Mouse (Mus musculus) forebrain, postnatal 0 days (tissue): ENCODE measurements around the gene Efna4. TPM values are rescaled to one million over a fixed set of nuclear protein-coding genes. Genes with fewer than 3 reads are reported as not detected.
A peak's percentile ranks its signal among the peaks of the same experiment; 100 is the strongest.

Experiments
- ATAC-seq: fragments of 200-750 bp; cut with Nextera tagmentation; 2 replicates; pipeline ENCODE4 v1.8.0; 2017; ENCODE audit warnings: mild to moderate bottlenecking, moderate library complexity
- DNase-seq: peaks from one replicate; pipeline ENCODE4 v3.0.0-alpha.2; 2015
- H3K27ac ChIP-seq: fragments of 300-500 bp; sonication (generic); 2 replicates; pipeline ENCODE4 v1.5.1; 2014; ENCODE audit warnings: low read depth, mild to moderate bottlenecking, antibody characterized with exemption, low read length, moderate library complexity, mixed read lengths
- H3K27me3 ChIP-seq: fragments of 300-500 bp; sonication (generic); 2 replicates; pipeline ENCODE4 v1.6.1; 2014; ENCODE audit warnings: mild to moderate bottlenecking, low read length, mixed read lengths; ENCODE audit not compliant: insufficient read depth
- H3K36me3 ChIP-seq: fragments of 300-500 bp; sonication (generic); 2 replicates; pipeline ENCODE4 v1.6.1; 2014; ENCODE audit warnings: mild to moderate bottlenecking, moderate library complexity; ENCODE audit not compliant: insufficient read depth
- H3K4me1 ChIP-seq: fragments of 300-500 bp; sonication (generic); 2 replicates; pipeline ENCODE4 v1.6.1; 2014; ENCODE audit warnings: antibody characterized with exemption; ENCODE audit not compliant: insufficient read depth
- H3K4me2 ChIP-seq: fragments of 300-500 bp; sonication (generic); 2 replicates; pipeline ENCODE4 v1.6.1; 2014; ENCODE audit warnings: low read depth, mild to moderate bottlenecking, moderate library complexity
- H3K4me3 ChIP-seq: fragments of 300-500 bp; sonication (generic); 2 replicates; pipeline ENCODE4 v1.5.1; 2014; ENCODE audit warnings: low read depth, low read length, mixed read lengths
- H3K9ac ChIP-seq: fragments of 300-500 bp; sonication (generic); 2 replicates; pipeline ENCODE4 v1.6.1; 2014; ENCODE audit warnings: mild to moderate bottlenecking
- H3K9me3 ChIP-seq: fragments of 300-500 bp; sonication (generic); 2 replicates; pipeline ENCODE4 v1.6.1; 2016; ENCODE audit warnings: low read length
- CTCF ChIP-seq: sonication (generic); IDR thresholded peaks from 2 replicates; pipeline ENCODE4 v1.5.1; 2016; ENCODE audit warnings: antibody characterized with exemption, control low read depth, low read depth
- WGBS: fragments of 180-500 bp; shearing (Covaris S2); extraction: QIAGEN DNeasy Blood & Tissue Kit; methylation state at CpG from one replicate; pipeline ENCODE4 v1.1.7; 2014; 5-methylcytosine and 5-hydroxymethylcytosine counted together
- polyA plus RNA-seq: library from polyadenylated mRNA; unstranded; fragments of >200 nt; fragmentation: Nextera tagmentation; extraction: Ambion mirVana; gene quantifications from 2 replicates; pipeline ENCODE4 v1.2.1, GENCODE M21; 2015
- total RNA-seq: library from RNA; depleted of rRNA; stranded (reverse); fragments of >200 nt; gene quantifications from 2 replicates; pipeline ENCODE4 v1.2.3, GENCODE M21; 2014

The Efna4 gene
- total and polyA plus RNA-seq, 2 experiments from 2014 or later: 7.8 to 8.4 TPM

DNA sequence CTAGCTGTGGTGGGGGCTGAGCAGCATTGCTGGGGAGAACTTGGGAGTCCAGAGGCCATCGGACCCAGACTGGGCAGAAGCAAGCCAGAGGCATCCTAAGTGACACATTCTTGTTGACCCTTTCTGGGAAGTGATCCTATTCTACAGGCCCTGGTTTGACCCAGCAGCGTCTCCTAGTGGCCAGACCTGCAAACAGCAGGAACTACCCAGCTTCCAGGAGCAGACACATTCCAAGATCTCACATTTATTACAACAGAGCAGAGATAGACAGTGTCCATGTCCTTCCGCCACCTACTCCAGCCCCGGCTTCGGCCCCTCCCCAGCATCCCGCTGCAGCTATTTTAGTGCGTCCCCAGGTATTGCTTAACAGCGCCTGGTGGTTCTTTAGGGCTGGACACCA is 1.6 kb upstream of the Efna4 start:
- Histone ChIP-seq H3K36me3 (peaks cover 9% of the 10 kb centered on the region; the same call in 1 of the 2 replicates), H3K9ac (no peak overlapping the region), H3K27ac (no peak overlapping the region), H3K9me3 (no peaks in the 10 kb centered on the region), H3K4me1 (0 out of 2 replicates have a peak, but pooled peaks cover 10% of the 10 kb centered on the region), H3K27me3 (no peaks in the 10 kb centered on the region), H3K4me3 (no peak overlapping the region), H3K4me2 (no peak overlapping the region)
- peak; percentile 77 for DNase-seq
- WGBS: 38% methylated on average over 8 of the region's 8 CpGs
- TF ChIP-seq CTCF: peak; percentile 86
- no peak for ATAC-seq

DNA sequence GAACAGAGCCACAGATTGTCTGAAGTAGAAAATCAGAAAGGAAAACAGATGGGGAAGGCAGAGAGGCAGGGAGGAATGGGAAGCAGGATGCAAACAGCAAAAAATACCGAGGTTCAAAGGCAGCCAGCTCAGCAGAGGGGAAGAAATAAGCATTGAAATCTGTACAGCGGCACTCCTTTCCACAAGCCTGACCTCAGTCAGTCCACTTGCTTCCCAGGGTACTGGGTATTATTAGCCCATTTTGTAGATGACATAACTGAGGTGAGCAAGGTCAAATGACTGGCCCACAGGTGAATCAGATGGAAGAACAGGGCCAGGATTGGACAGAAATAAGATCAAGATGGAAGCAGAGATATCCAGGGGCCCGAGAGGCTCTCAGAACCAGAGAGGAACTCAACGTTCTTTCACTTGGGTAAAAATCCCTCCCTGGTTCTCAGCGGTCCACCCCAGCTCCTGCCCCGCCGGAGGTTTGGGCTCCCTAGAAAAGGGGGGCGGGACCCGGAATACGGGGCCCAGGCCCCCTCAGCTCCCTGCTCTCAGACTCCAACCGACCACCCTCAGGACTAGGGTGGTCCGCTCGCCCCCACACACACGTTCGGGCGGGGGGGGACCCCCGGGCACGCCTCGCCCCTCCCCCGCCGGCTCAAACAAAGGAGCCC is 637 bp downstream of the Efna4 start:
- Histone ChIP-seq H3K9ac (peak overlapping the region; percentile 79), H3K4me3 (peak overlapping the region; percentile 81), H3K36me3 (peaks cover 14% of the 10 kb centered on the region), H3K9me3 (no peaks in the 10 kb centered on the region), H3K27me3 (no peaks in the 10 kb centered on the region), H3K4me2 (peak overlapping the region; percentile 80), H3K27ac (peak overlapping the region; percentile 82), H3K4me1 (peaks cover 19% of the 10 kb centered on the region)
- ATAC-seq: no peak
- WGBS: 2% methylated on average over 20 of the region's 21 CpGs
- no peak for TF ChIP-seq CTCF
- peak; percentile 41 for DNase-seq

DNA sequence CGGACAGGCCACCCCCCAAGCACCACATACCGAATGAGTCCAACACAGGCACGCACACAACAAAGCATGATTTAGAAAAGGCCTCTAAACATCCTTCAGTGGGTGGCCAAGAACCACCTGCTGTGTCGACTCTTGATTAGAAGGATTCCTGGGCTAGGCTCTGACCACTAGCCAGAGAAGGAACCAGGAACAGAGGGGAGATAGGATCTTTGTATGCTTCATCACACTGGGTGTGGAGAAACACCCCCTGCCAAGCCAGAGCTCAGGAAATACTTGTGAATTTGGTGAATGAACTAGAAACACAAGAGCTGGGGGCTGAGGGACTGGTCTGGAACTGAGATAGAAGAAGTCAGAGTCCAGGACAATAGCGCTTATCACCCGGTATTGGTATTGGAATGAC is 1.3 kb downstream of the Efna4 start:
- Histone ChIP-seq H3K36me3 (peaks cover 14% of the 10 kb centered on the region), H3K4me1 (peaks cover 20% of the 10 kb centered on the region), H3K27me3 (no peaks in the 10 kb centered on the region), H3K4me3 (peak overlapping the region; percentile 81), H3K4me2 (peak overlapping the region; percentile 80), H3K9ac (peak overlapping the region; percentile 79), H3K27ac (peak overlapping the region; percentile 82), H3K9me3 (no peaks in the 10 kb centered on the region)
- DNase-seq (peak; percentile 27), ATAC-seq (no peak)
- 7% methylated on average over 6 of the region's 6 CpGs for WGBS
- no peak for TF ChIP-seq CTCF

- WGBS: 60% methylated on average over 11 of the region's 11 CpGs
- DNase-seq (no peak), ATAC-seq (no peak)
- no peak overlapping the region for H3K9ac ChIP-seq
- TF ChIP-seq CTCF: no peak
- no peak overlapping the region for H3K4me2 ChIP-seq
- no peaks in the 10 kb centered on the region for H3K27me3 ChIP-seq
- peaks cover 17% of the 10 kb centered on the region for H3K4me1 ChIP-seq
- no peaks in the 10 kb centered on the region for H3K9me3 ChIP-seq
- H3K4me3 ChIP-seq: no peak overlapping the region
- H3K36me3 ChIP-seq: peaks cover 9% of the 10 kb centered on the region
- no peak overlapping the region for H3K27ac ChIP-seq
Observed at GRCm38 (mm10) chr3:89333053-89333452, 4.8 kb downstream of the Efna4 start.

DNA sequence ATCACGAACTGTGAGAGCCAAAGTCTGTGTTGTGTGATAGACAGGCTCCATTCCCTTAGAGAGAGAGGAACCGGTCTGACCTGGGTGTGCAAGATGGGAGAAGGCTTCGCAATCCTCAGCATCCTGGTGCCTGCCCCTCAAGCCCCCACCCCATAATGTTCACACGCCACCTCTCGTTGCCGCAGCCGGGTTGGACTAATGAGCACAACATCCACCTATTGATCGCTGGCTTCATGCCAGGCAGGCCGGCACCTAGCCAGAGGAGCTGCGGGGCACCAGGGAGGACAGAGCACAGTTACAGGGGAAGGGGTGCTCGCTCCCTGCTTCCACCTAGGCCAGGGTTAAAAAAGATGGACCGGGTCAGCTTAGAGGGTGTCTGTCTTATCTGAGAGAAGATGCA is 5.4 kb downstream of the Efna4 start:
- H3K9ac ChIP-seq: no peak overlapping the region; the same call in 1 of the 2 replicates
- no peak overlapping the region for H3K4me2 ChIP-seq
- WGBS: 30% methylated on average over 12 of the region's 12 CpGs
- H3K9me3 ChIP-seq: no peaks in the 10 kb centered on the region
- no peak for TF ChIP-seq CTCF
- peaks cover 17% of the 10 kb centered on the region for H3K4me1 ChIP-seq
- no peak for DNase-seq
- H3K36me3 ChIP-seq: peaks cover 9% of the 10 kb centered on the region
- ATAC-seq: no peak
- H3K27ac ChIP-seq: no peak overlapping the region
- no peaks in the 10 kb centered on the region for H3K27me3 ChIP-seq
- no peak overlapping the region for H3K4me3 ChIP-seq

DNA sequence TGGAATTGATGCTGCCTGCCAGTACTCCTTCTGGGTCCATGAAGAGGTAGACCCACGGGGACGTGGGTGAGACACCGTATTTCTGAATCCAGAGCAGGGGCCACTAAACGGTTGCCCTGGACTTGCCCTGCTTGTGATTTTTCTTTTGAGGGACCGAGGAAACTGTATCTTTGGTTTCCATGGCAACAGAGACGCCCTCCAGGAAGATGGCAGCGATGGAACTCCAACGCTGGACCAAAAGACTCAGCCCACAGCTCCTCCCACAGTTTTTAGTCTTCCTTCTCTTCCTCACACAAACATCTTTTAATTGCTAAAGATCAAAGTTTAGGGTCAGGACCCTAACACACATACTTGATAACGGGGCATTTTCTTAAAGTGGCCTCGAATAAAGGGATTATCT is 5.8 kb downstream of the Efna4 start:
- WGBS: 32% methylated on average over 10 of the region's 10 CpGs
- no peak for ATAC-seq
- Histone ChIP-seq H3K4me2 (no peak overlapping the region), H3K27me3 (no peaks in the 10 kb centered on the region), H3K4me1 (peaks cover 17% of the 10 kb centered on the region), H3K27ac (no peak overlapping the region), H3K9me3 (no peaks in the 10 kb centered on the region), H3K4me3 (no peak overlapping the region), H3K36me3 (peaks cover 9% of the 10 kb centered on the region), H3K9ac (no peak overlapping the region)
- peak; percentile 49 for DNase-seq
- TF ChIP-seq CTCF: no peak

- 73% methylated on average over 13 of the region's 13 CpGs for WGBS
- Histone ChIP-seq H3K36me3 (peaks cover 9% of the 10 kb centered on the region), H3K4me1 (peaks cover 16% of the 10 kb centered on the region), H3K4me2 (no peak overlapping the region), H3K9me3 (no peaks in the 10 kb centered on the region), H3K27me3 (no peaks in the 10 kb centered on the region), H3K27ac (no peak overlapping the region), H3K9ac (no peak overlapping the region), H3K4me3 (no peak overlapping the region)
- DNase-seq (no peak), ATAC-seq (no peak)
- TF ChIP-seq CTCF: no peak
Observed at GRCm38 (mm10) chr3:89331561-89331960, 6.3 kb downstream of the Efna4 start.
